Mouse (Mus musculus): ENCODE measurements at regions not wholly inside any gene's neighbourhood (a gene's known extent, or its start where the extent isn't known, plus 50 kb on each side); places are given as distances from the start of the nearest gene placed in this dataset.

DNA sequence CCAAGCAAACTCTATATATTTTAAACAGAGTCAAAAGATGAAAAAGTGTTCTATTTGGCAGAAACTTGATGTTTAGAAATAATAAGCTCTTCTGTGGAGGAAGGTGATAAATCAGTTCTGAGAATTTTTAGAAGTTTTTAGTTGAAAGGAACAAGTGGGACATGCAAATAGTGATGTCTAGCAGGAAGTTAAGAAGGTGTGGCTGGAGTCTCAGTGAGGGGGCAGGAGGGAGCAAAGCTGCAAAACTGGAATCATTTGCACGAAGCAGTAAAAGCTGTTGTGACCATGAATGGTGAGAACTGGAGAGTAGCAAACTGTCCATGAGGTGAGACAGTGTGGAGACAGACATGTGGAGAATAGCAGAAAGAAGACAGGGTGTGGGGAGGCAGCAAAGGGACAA lies 157.1 kb upstream of the Cxadr start:
- Histone ChIP-seq H3K9ac (no peak overlapping the region), H3K27ac (no peak overlapping the region), H3K4me1 (no peaks in the 10 kb centered on the region), H3K4me3 (no peak overlapping the region), H3K4me2 (no peak overlapping the region), H3K9me3 (replicated peaks) (no peaks in the 10 kb centered on the region), H3K36me3 (no peaks in the 10 kb centered on the region), H3K27me3 (replicated peaks) (no peaks in the 10 kb centered on the region)
- 63% methylated on average over 1 of the region's 1 CpGs for WGBS (ENCODE audit: insufficient replicate concordance)
- ATAC-seq = no peak

DNA sequence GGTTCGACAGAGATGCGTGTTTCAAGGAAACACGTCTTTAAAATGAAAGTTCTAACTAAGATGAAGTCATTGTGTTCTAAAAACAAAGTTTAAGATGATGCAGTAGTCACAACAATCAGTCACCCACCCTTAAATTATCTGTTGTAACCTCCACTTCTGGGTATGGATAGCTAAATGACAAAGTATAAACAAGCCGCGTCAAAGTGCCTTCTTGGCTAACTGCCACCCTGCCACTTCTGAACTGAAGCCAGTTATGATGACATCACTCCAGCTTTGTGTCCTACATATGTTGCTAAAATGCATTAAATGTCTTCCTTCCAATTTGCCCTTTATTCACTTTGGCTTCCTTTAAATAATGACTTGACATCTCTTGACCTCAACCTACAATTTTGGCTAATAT lies 165.8 kb upstream of the Cxadr start:
- Histone ChIP-seq H3K9me3 (replicated peaks) (no peaks in the 10 kb centered on the region), H3K36me3 (no peaks in the 10 kb centered on the region), H3K9ac (no peak overlapping the region), H3K4me1 (no peaks in the 10 kb centered on the region), H3K27ac (no peak overlapping the region), H3K4me2 (no peak overlapping the region), H3K4me3 (no peak overlapping the region), H3K27me3 (replicated peaks) (no peaks in the 10 kb centered on the region)
- ATAC-seq = no peak
- WGBS (ENCODE audit: insufficient replicate concordance) = 81% methylated on average over 5 of the region's 5 CpGs

DNA sequence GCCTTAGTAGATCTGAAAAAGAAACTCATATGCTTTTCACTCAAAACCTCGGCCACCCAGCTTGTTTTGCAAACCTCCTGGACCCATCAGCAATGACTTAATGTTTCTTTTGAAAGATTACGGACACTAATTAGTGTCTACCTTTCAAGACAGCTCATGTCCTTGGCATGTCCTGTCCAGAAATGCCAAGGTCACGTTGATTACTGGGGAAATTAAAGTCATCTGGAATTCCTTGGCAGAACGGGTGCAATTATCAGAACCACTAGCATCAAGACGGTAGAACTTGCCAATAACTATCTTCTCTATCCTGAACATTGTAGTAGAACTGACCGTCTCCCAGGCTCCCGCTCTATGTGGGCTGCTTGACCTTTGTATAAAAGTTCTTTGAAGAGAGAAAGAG lies 166.8 kb upstream of the Cxadr start:
- H3K4me3 ChIP-seq = no peak overlapping the region
- 66% methylated on average over 7 of the region's 7 CpGs for WGBS (ENCODE audit: insufficient replicate concordance)
- H3K27me3 ChIP-seq (replicated peaks) = no peaks in the 10 kb centered on the region
- no peak for ATAC-seq
- no peaks in the 10 kb centered on the region for H3K9me3 ChIP-seq (replicated peaks)
- no peak overlapping the region for H3K27ac ChIP-seq
- H3K36me3 ChIP-seq = no peaks in the 10 kb centered on the region
- H3K4me1 ChIP-seq = no peaks in the 10 kb centered on the region
- H3K4me2 ChIP-seq = no peak overlapping the region
- no peak overlapping the region for H3K9ac ChIP-seq

DNA sequence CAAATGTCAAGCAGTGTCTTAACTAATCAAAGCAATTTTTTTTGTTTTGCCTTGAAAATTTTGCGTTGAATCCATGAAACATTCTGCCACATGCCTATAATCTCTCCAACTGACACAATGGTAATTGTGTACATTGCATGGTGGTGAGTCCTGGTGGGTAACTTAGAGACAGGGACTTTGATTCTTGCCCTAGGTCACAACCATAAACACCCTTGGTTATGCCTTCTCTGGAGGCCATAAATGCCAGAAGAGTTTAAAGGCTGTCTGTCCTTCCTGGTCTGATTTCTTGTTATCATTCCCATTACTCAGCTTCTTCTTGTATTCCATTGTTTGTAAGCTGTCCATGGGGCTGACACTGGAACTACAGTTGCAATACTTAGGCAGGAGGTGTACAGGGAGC lies 179.6 kb upstream of the Cxadr start:
- Histone ChIP-seq H3K27ac (no peak overlapping the region), H3K4me2 (no peak overlapping the region), H3K36me3 (no peaks in the 10 kb centered on the region), H3K9me3 (replicated peaks) (peaks cover 6% of the 10 kb centered on the region; the same call in 1 of the 2 replicates), H3K9ac (no peak overlapping the region), H3K4me3 (no peak overlapping the region), H3K27me3 (replicated peaks) (no peaks in the 10 kb centered on the region), H3K4me1 (no peaks in the 10 kb centered on the region)
- no peak for ATAC-seq
- 56% methylated on average over 1 of the region's 1 CpGs for WGBS (ENCODE audit: insufficient replicate concordance)

DNA sequence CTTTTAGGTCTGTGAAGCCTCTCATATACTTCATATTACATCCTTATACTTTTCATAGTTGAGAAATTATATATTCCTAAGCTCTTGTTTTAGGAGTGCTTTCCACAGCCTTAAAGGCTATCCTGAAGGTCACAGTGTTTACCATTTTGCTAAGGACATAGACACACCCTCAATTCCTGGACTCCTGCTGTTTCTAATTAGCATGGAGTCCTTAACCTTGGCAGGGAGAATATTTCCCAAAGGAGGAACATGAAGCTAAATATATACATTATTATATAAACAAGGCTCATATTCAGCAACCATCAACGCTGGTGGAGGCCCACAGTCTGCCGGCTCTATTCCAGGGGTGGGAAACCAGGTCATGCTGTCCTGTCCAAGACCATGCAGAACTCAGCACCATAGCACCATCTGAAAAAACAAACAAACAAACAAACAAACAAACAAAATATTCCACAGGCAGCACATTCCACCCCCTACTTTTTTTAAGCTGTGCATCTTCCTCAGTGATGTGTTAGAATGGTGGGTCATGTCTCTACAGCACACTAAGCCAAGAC lies 180.9 kb upstream of the Cxadr start:
- H3K4me2 ChIP-seq = no peak overlapping the region
- H3K4me3 ChIP-seq = no peak overlapping the region
- ATAC-seq = no peak
- H3K27ac ChIP-seq = no peak overlapping the region
- no peaks in the 10 kb centered on the region for H3K27me3 ChIP-seq (replicated peaks)
- H3K9ac ChIP-seq = no peak overlapping the region
- H3K36me3 ChIP-seq = no peaks in the 10 kb centered on the region
- no peaks in the 10 kb centered on the region for H3K4me1 ChIP-seq
- peaks cover 6% of the 10 kb centered on the region; the same call in 1 of the 2 replicates for H3K9me3 ChIP-seq (replicated peaks)
- 61% methylated on average over 2 of the region's 2 CpGs for WGBS (ENCODE audit: insufficient replicate concordance)

DNA sequence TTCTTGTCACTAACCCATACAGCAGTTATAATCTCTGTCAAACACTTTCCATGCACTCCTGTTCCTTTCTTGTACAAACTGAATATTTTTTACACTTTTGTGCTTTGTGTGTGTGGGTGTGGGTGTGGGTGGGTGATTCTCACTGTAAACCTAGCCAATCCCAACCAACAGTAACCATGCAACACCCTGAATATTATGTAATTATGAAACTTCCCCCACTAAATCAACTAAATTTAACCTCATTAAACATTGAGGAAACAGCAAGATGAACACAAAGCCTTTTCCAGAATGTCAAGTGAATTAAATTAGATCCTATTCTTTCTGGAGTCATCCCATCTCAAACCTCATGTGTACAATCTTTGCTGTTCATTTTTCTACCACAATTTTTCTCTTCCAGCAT lies 197.0 kb upstream of the Cxadr start:
- no peak overlapping the region for H3K9ac ChIP-seq
- H3K9me3 ChIP-seq (replicated peaks) = no peaks in the 10 kb centered on the region
- no peak overlapping the region for H3K4me2 ChIP-seq
- H3K4me1 ChIP-seq = no peaks in the 10 kb centered on the region
- no peak overlapping the region for H3K27ac ChIP-seq
- H3K36me3 ChIP-seq = no peaks in the 10 kb centered on the region
- ATAC-seq = no peak
- no peak overlapping the region for H3K4me3 ChIP-seq
- no peaks in the 10 kb centered on the region for H3K27me3 ChIP-seq (replicated peaks)

DNA sequence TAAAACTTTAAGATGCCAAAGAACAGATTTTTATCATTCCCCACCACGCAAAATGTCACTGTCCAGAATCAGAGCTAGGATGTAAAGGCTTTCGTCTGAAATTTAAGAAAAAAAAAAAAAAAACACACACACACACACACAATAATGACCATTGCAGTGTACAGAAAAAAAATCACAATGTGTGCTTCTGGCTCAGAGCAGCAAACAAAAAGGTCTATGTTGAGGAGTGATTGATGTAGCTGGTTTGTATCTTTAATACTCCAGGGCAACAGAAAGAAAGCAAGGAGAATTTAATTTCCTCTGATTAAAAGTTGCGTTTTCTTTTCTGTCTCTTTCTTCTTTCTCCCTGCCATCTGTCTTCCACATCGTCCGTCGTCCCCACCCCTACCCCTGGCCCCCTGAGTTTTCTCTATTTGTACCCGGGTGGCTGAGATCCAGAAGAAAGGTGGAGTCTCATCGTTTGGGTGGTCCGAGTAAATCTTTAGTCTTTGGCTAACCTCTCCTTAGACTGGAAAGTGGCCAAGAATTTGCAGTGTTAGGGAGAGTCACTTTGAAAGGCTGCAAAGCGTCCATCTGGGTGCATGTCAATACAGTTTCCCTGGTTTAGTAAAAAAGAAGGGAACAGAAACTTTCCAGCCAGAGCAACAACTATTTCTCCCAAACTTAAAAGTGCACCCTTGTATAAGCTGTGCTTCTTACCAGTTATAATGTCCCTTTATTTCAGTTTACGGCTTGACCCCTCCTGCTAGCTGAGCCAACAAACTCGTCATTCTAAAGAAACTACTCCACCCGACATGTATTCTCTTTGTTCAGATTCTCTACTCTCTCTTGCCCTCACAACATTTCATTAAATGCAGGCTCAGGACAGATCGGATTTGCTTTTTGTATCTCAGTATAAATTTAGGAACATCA lies 199.6 kb upstream of the Cxadr start:
- Histone ChIP-seq H3K27me3 (replicated peaks) (no peaks in the 10 kb centered on the region), H3K27ac (no peak overlapping the region), H3K36me3 (no peaks in the 10 kb centered on the region), H3K9ac (no peak overlapping the region), H3K4me1 (no peaks in the 10 kb centered on the region), H3K9me3 (replicated peaks) (no peaks in the 10 kb centered on the region), H3K4me2 (no peak overlapping the region), H3K4me3 (no peak overlapping the region)
- 72% methylated on average over 14 of the region's 14 CpGs for WGBS (ENCODE audit: insufficient replicate concordance)
- no peak for ATAC-seq

DNA sequence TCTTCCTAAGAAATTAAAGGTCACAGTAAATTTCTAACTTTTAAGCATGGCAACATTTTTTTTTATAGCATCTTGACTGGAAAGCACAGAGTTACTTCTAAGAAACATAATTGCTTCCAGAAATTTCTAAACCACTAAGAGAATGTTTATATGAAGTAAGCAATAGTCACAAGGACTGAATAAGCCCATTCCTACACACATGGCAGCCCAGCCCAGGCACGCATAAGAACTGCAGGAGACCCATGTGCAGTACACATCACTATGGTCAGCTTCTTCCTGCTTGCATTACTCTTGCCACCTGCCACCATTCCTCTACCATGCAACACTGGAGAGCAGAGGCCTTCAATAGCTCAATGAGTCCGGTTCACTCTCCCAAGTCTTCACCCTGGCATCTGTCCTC lies 201.4 kb upstream of the Cxadr start:
- no peaks in the 10 kb centered on the region for H3K9me3 ChIP-seq (replicated peaks)
- H3K27ac ChIP-seq = no peak overlapping the region
- H3K4me3 ChIP-seq = no peak overlapping the region
- H3K36me3 ChIP-seq = no peaks in the 10 kb centered on the region
- no peak overlapping the region for H3K4me2 ChIP-seq
- WGBS (ENCODE audit: insufficient replicate concordance) = 67% methylated on average over 2 of the region's 2 CpGs
- no peak for ATAC-seq
- H3K9ac ChIP-seq = no peak overlapping the region
- H3K27me3 ChIP-seq (replicated peaks) = no peaks in the 10 kb centered on the region
- H3K4me1 ChIP-seq = no peaks in the 10 kb centered on the region

DNA sequence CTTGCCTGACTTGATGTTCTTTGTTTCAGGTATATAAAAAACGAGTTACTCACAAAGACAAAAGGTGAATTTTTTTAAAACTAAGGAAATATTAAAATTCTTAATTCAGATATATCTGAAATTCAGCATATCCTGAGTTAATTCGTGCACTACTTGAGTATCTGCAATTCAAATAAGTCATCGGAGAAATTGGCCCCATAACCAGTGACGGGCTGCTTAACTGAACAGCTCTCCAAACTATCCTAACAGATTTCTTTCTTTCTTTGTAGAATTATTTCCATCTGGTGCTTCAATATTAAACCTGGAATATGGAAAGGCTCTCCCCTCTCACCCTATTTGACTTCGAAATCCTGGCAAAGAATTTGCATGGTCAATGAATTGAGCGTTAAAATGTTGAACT lies 202.2 kb upstream of the Cxadr start:
- H3K9ac ChIP-seq = no peak overlapping the region
- H3K4me2 ChIP-seq = no peak overlapping the region
- no peak overlapping the region for H3K27ac ChIP-seq
- H3K4me1 ChIP-seq = no peaks in the 10 kb centered on the region
- no peak overlapping the region for H3K4me3 ChIP-seq
- H3K36me3 ChIP-seq = no peaks in the 10 kb centered on the region
- WGBS (ENCODE audit: insufficient replicate concordance) = 65% methylated on average over 6 of the region's 6 CpGs
- no peak for ATAC-seq
- H3K27me3 ChIP-seq (replicated peaks) = no peaks in the 10 kb centered on the region
- no peaks in the 10 kb centered on the region for H3K9me3 ChIP-seq (replicated peaks)

DNA sequence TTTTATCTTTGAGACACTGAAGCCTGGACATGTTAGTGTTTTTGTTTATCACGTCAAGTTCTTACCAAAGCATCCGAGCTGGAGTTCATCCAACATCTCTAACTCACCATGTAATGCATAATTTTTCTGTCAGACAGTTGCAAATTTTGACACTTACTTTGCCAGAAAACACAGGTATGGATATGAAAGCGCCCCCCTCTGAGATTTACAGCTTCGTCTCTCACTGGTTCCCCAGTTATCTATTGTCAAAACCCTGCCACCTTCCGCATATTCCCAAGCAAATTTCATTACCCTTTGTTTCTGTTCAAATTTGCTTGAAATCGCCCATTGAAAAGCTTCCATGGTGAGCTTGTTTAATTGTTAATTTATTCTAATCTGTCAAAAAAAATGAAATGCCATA lies 202.7 kb upstream of the Cxadr start:
- WGBS (ENCODE audit: insufficient replicate concordance) = 65% methylated on average over 6 of the region's 6 CpGs
- no peaks in the 10 kb centered on the region for H3K27me3 ChIP-seq (replicated peaks)
- no peak overlapping the region for H3K27ac ChIP-seq
- no peak for ATAC-seq
- H3K4me1 ChIP-seq = no peaks in the 10 kb centered on the region
- H3K4me2 ChIP-seq = no peak overlapping the region
- H3K36me3 ChIP-seq = no peaks in the 10 kb centered on the region
- no peaks in the 10 kb centered on the region for H3K9me3 ChIP-seq (replicated peaks)
- H3K9ac ChIP-seq = no peak overlapping the region
- no peak overlapping the region for H3K4me3 ChIP-seq

DNA sequence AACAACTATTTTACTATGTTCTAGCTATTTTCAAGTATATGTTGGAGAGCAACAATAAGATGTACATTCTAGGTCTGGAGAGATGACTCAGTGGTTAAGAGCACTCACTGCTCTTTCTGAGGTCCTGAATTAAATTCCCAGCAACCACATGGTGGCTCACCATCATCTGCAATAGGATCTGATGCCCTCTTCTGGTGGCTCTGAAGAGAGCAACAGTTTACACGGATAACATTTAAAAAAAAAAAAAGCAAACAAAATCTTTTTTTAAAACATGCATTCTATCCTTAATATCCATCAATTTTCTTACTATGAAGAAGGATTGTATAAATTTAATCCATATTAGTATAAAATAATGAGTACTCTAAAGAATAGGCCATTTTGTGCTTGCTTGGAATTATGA lies 204.7 kb upstream of the Cxadr start:
- no peak overlapping the region for H3K9ac ChIP-seq

DNA sequence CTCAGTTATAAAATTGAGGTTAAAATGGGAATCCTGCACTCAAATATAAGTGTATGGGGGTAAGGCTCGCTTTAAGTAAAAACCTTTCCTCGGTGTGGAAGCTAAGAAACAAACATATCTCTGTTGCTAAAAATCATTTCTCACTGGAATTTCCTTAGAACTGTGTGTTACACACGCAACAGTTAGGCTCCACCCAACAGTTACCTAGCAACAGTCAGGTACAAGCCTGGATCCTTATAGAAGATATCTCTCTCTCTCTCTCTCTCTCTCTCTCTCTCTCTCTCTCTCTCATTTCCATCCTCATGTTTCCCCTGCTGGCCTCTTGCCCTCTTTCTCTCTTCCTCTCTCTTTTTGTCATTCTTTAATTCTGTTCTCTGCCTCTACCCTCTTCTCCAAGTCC lies 211.1 kb upstream of the Cxadr start:
- Histone ChIP-seq H3K4me3 (no peak overlapping the region), H3K4me2 (no peak overlapping the region), H3K27me3 (replicated peaks) (no peaks in the 10 kb centered on the region), H3K36me3 (no peaks in the 10 kb centered on the region), H3K27ac (no peak overlapping the region), H3K4me1 (no peaks in the 10 kb centered on the region), H3K9ac (no peak overlapping the region), H3K9me3 (replicated peaks) (no peaks in the 10 kb centered on the region)
- WGBS (ENCODE audit: insufficient replicate concordance) = 71% methylated on average over 3 of the region's 3 CpGs
- ATAC-seq = no peak

More for the DNA sequence above, 204.7 kb upstream of the Cxadr start:
- H3K36me3 ChIP-seq = no peaks in the 10 kb centered on the region
- H3K27me3 ChIP-seq (replicated peaks) = no peaks in the 10 kb centered on the region
- no peak overlapping the region for H3K4me3 ChIP-seq
- no peak overlapping the region for H3K27ac ChIP-seq
- no peaks in the 10 kb centered on the region for H3K4me1 ChIP-seq
- H3K9me3 ChIP-seq (replicated peaks) = no peaks in the 10 kb centered on the region
- 47% methylated on average over 1 of the region's 1 CpGs for WGBS (ENCODE audit: insufficient replicate concordance)
- no peak for ATAC-seq
- H3K4me2 ChIP-seq = no peak overlapping the region
